Mouse (Mus musculus): ENCODE measurements around the gene Rgs10. TPM values are rescaled to one million over a fixed set of nuclear protein-coding genes. Genes with fewer than 3 reads are reported as not detected.

Rgs10 gene
- total and polyA plus RNA-seq, 3 experiments = 5.4 to 7.4 (median 6.5) TPM

- dilution Hi-C loops (cut with MboI; ENCODE audit: extremely low pct_ligation_motif_present, extremely low pct_unique_long_range_greater_than_20kb, low sequenced_read_pairs) (no loop called here), in situ Hi-C loops (cut with MboI; ENCODE audit: low pct_ligation_motif_present, low pct_unique_long_range_greater_than_20kb, low sequenced_read_pairs) (no loop called here)
- Histone ChIP-seq H3K4me3 (replicated peaks in 1 of 3; ENCODE audit: low read depth in 2 of 3, low read length in 2 of 3, poor library complexity in 1 of 3) (no peak overlapping the region), H3K9me3 (replicated peaks; ENCODE audit: low read length) (peaks cover 9% of the 10 kb centered on the region), H3K27me3 (replicated peaks) (peaks cover 24% of the 10 kb centered on the region), H3K79me2 (replicated peaks; ENCODE audit: control insufficient read depth, extremely low read depth, insufficient read depth, poor library complexity, severe bottlenecking) (no peaks in the 10 kb centered on the region), H3K27ac (ENCODE audit: insufficient read depth, low read depth) (no peak overlapping the region), H3K9ac (ENCODE audit: insufficient read depth, low read depth) (no peak overlapping the region), H3K36me3 (replicated peaks in 1 of 2; ENCODE audit: control insufficient read depth in 1 of 2, insufficient read depth in 1 of 2, low read length in 1 of 2) (no peaks in the 10 kb centered on the region), H3K4me1 (ENCODE audit: control insufficient read depth in 1 of 2, insufficient read depth in 2 of 2) (peaks cover 0 to 3% of the 10 kb centered on the region in 2 experiments; a peak in 1 of 4 replicates), H3K4me2 (ENCODE audit: insufficient read depth, low read depth, poor library complexity, severe bottlenecking) (no peak overlapping the region)
- TF ChIP-seq USF2 (conservative IDR thresholded peaks at IDR 0.05; ENCODE audit: low read depth, low read length) (no peak), SIN3A (IDR thresholded peaks at IDR 0.05; ENCODE audit: low read length) (no peak), JUN (IDR thresholded peaks at IDR 0.05; ENCODE audit: insufficient read depth, low read depth, low read length) (no peak), IRF4 (IDR thresholded peaks at IDR 0.05; ENCODE audit: low read depth, low read length) (no peak), USF1 (IDR thresholded peaks at IDR 0.05; ENCODE audit: low read depth, low read length) (no peak), TBP (conservative IDR thresholded peaks at IDR 0.05; ENCODE audit: low read depth, low read length) (no peak), ZKSCAN1 (IDR thresholded peaks at IDR 0.05; ENCODE audit: borderline replicate concordance, low read depth, low read length) (no peak), RAD21 (IDR thresholded peaks at IDR 0.05; ENCODE audit: low read depth, low read length) (no peak), PAX5 (IDR thresholded peaks at IDR 0.05; ENCODE audit: low read length) (no peak), SMC3 (IDR thresholded peaks at IDR 0.05; ENCODE audit: low read depth, low read length) (no peak), GABPA (IDR thresholded peaks at IDR 0.05; ENCODE audit: insufficient replicate concordance, low read depth, low read length) (no peak), BHLHE40 (IDR thresholded peaks at IDR 0.05; ENCODE audit: low read depth, low read length) (no peak), RCOR1 (conservative IDR thresholded peaks at IDR 0.05; ENCODE audit: low read depth, low read length) (no peak), ZNF384 (IDR thresholded peaks at IDR 0.05; ENCODE audit: low read depth, low read length) (no peak), MAFK (IDR thresholded peaks at IDR 0.05; ENCODE audit: insufficient replicate concordance, low read length) (no peak), ELF1 (IDR thresholded peaks at IDR 0.05; ENCODE audit: low read depth, low read length) (no peak), POLR2A (IDR thresholded peaks at IDR 0.05; ENCODE audit: low read depth, low read length) (no peak), KAT2A (IDR thresholded peaks at IDR 0.05; ENCODE audit: insufficient replicate concordance, low read length) (no peak), NRF1 (IDR thresholded peaks at IDR 0.05; ENCODE audit: low read depth, low read length) (no peak)
- DNase-seq (ENCODE audit: extremely low read depth) = no peak
Measured at GRCm38 (mm10) chr7:128346991-128347390, 71.6 kb downstream of the Rgs10 start.

- H3K4me2 ChIP-seq (ENCODE audit: insufficient read depth, low read depth, poor library complexity, severe bottlenecking) = no peak overlapping the region
- peaks cover 0 to 3% of the 10 kb centered on the region in 2 experiments; a peak in 1 of 4 replicates for H3K4me1 ChIP-seq (ENCODE audit: control insufficient read depth in 1 of 2, insufficient read depth in 2 of 2)
- no peak overlapping the region for H3K27ac ChIP-seq (ENCODE audit: insufficient read depth, low read depth)
- peaks cover 9% of the 10 kb centered on the region for H3K9me3 ChIP-seq (replicated peaks; ENCODE audit: low read length)
- dilution Hi-C loops (cut with MboI; ENCODE audit: extremely low pct_ligation_motif_present, extremely low pct_unique_long_range_greater_than_20kb, low sequenced_read_pairs) (no loop called here), in situ Hi-C loops (cut with MboI; ENCODE audit: low pct_ligation_motif_present, low pct_unique_long_range_greater_than_20kb, low sequenced_read_pairs) (no loop called here)
- TF ChIP-seq BHLHE40 (IDR thresholded peaks at IDR 0.05; ENCODE audit: low read depth, low read length) (no peak), ELF1 (IDR thresholded peaks at IDR 0.05; ENCODE audit: low read depth, low read length) (no peak), HCFC1 (IDR thresholded peaks at IDR 0.05; ENCODE audit: low read depth, low read length) (no peak), ZMIZ1 (IDR thresholded peaks at IDR 0.05; ENCODE audit: low read depth, low read length) (no peak), ETS1 (conservative IDR thresholded peaks at IDR 0.05; ENCODE audit: low read depth, low read length) (no peak), E2F4 (IDR thresholded peaks at IDR 0.05; ENCODE audit: insufficient replicate concordance, low read depth, low read length) (no peak), RAD21 (IDR thresholded peaks at IDR 0.05; ENCODE audit: low read depth, low read length) (no peak), MYC (IDR thresholded peaks at IDR 0.05; ENCODE audit: low read depth, low read length) (no peak), GABPA (IDR thresholded peaks at IDR 0.05; ENCODE audit: insufficient replicate concordance, low read depth, low read length) (no peak), MAFK (IDR thresholded peaks at IDR 0.05; ENCODE audit: insufficient replicate concordance, low read length) (no peak), MAX (IDR thresholded peaks at IDR 0.05; ENCODE audit: low read length) (no peak), USF1 (IDR thresholded peaks at IDR 0.05; ENCODE audit: low read depth, low read length) (no peak), PAX5 (IDR thresholded peaks at IDR 0.05; ENCODE audit: low read length) (no peak), CHD2 (IDR thresholded peaks at IDR 0.05; ENCODE audit: low read length) (no peak), KAT2A (IDR thresholded peaks at IDR 0.05; ENCODE audit: insufficient replicate concordance, low read length) (no peak), ZC3H11A (IDR thresholded peaks at IDR 0.05; ENCODE audit: low read depth, low read length) (no peak), JUN (IDR thresholded peaks at IDR 0.05; ENCODE audit: insufficient read depth, low read depth, low read length) (no peak), NELFE (IDR thresholded peaks at IDR 0.05; ENCODE audit: low read depth, low read length) (no peak), EP300 (IDR thresholded peaks at IDR 0.05; ENCODE audit: low read length) (no peak)
- no peaks in the 10 kb centered on the region for H3K36me3 ChIP-seq (replicated peaks in 1 of 2; ENCODE audit: control insufficient read depth in 1 of 2, insufficient read depth in 1 of 2, low read length in 1 of 2)
- H3K9ac ChIP-seq (ENCODE audit: insufficient read depth, low read depth) = no peak overlapping the region
- no peaks in the 10 kb centered on the region for H3K79me2 ChIP-seq (replicated peaks; ENCODE audit: control insufficient read depth, extremely low read depth, insufficient read depth, poor library complexity, severe bottlenecking)
- no peak overlapping the region for H3K4me3 ChIP-seq (replicated peaks in 1 of 3; ENCODE audit: low read depth in 2 of 3, low read length in 2 of 3, poor library complexity in 1 of 3)
- DNase-seq (ENCODE audit: extremely low read depth) = no peak
- peaks cover 24% of the 10 kb centered on the region for H3K27me3 ChIP-seq (replicated peaks)
Measured at GRCm38 (mm10) chr7:128346522-128346921, 72.0 kb downstream of the Rgs10 start.

All from CH12.LX (cell line).